Mouse (Mus musculus): ENCODE measurements at regions not wholly inside any gene's neighbourhood (a gene's known extent, or its start where the extent isn't known, plus 50 kb on each side); places are given as distances from the start of the nearest gene placed in this dataset.

DNA sequence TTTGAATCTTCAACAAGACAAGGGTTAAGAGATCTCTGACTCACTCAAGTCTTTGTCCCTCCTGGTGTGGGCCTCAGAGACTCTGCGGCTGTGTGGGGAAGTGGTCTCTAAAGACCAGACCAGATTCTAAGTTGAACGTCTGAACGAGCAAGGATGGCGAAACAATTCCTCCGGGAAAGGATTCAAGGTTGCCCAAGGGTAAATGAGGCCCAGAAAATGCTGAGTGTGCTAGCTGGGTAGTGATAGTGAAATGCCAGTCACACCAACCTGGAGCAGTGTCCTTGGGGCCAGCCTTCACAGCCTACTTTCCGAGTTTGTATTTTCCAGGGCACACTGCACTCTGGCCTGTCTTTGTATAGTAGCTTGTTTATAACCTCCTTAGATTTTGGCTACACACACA is 229.7 kb downstream of the Tle3 start:
- TF ChIP-seq CTCF (IDR thresholded peaks at IDR 0.05; ENCODE audit: borderline replicate concordance, extremely low read depth, insufficient read depth, insufficient read length), result no peak
- no peak for TF ChIP-seq POLR2A (IDR thresholded peaks at IDR 0.05; ENCODE audit: borderline replicate concordance, extremely low read depth, insufficient read depth, insufficient read length, poor library complexity, severe bottlenecking)

All from brain, embryonic 14.5 days (tissue).